Mouse (Mus musculus) bone marrow macrophage, adult 2 months (primary cell): Measurements from ENCODE around the gene Slc22a8.

Experiments
- CTCF ChIP-seq: IDR thresholded peaks from 2 replicates; pipeline ENCODE4 v1.5.1; 2012; ENCODE audit warnings: low read depth, mild to moderate bottlenecking, low read length, moderate library complexity
- POLR2A ChIP-seq: IDR thresholded peaks from 2 replicates; pipeline ENCODE4 v1.6.1; 2012; ENCODE audit warnings: mild to moderate bottlenecking, low read depth, low read length, borderline replicate concordance

DNA sequence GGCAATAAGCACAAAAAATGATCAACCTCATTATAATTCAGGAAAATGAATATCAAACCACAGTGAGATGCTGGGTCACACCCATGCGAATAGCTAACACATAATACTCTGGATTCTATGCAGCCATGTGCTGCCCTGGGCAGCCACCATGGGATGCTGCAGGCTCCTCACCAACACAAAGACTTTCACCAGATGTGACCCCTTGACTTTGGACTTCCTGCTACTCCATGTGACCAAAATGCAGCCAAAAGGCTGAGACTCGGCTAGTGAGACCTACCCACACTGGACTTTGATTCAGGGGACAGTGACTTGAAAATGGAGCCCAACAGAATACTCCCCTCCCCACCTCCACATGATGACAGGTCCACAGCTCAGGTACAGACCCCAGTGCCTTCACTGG lies 39.2 kb downstream of the Slc22a8 start:
- no peak for TF ChIP-seq CTCF
- no peak for TF ChIP-seq POLR2A
